Mouse (Mus musculus) stomach, embryonic 14.5 days (tissue): ENCODE results near the gene Tas2r116. TPM values are rescaled to one million over a fixed set of nuclear protein-coding genes. Genes with fewer than 3 reads are reported as not detected.

Experiments used
- ATAC-seq: fragments of 200-750 bp; cut with Nextera tagmentation; 2 replicates; pipeline ENCODE4 v1.8.0; 2017; ENCODE audit warnings: low read depth, moderate TSS enrichment; ENCODE audit not compliant: insufficient number of reproducible peaks, insufficient read depth, low FRiP score
- H3K27ac ChIP-seq: fragments of 300-500 bp; sonication (generic); 2 replicates; pipeline ENCODE4 v1.5.1; 2014; ENCODE audit warnings: mild to moderate bottlenecking, low read length, moderate library complexity, mixed read lengths
- H3K27me3 ChIP-seq: fragments of 300-500 bp; sonication (generic); 2 replicates; pipeline ENCODE4 v1.6.1; 2014; ENCODE audit warnings: low read length, control low read depth, mixed read lengths; ENCODE audit not compliant: control insufficient read depth, insufficient read depth
- H3K36me3 ChIP-seq: fragments of 300-500 bp; sonication (generic); 2 replicates; pipeline ENCODE4 v1.6.1; 2014; ENCODE audit warnings: mild to moderate bottlenecking, control low read depth, low read length, moderate library complexity, mixed read lengths; ENCODE audit not compliant: control insufficient read depth, insufficient read depth
- H3K4me1 ChIP-seq: fragments of 300-500 bp; sonication (generic); 2 replicates; pipeline ENCODE4 v1.6.1; 2014; ENCODE audit warnings: low read length, control low read depth, mixed read lengths; ENCODE audit not compliant: control insufficient read depth, insufficient read depth
- H3K4me2 ChIP-seq: fragments of 300-500 bp; sonication (generic); replicated peaks from 2 replicates; pipeline ENCODE4 v1.6.1; 2014; ENCODE audit warnings: low read depth, low read length, control low read depth
- H3K4me3 ChIP-seq: fragments of 300-500 bp; sonication (generic); 2 replicates; pipeline ENCODE4 v1.5.1; 2014; ENCODE audit warnings: low read depth, low read length, control low read depth
- H3K9ac ChIP-seq: fragments of 300-500 bp; sonication (generic); replicated peaks from 2 replicates; pipeline ENCODE4 v1.6.1; 2014; ENCODE audit warnings: low read depth, mild to moderate bottlenecking, control low read depth, low read length, moderate library complexity, mixed read lengths
- H3K9me3 ChIP-seq: fragments of 300-500 bp; sonication (generic); 2 replicates; pipeline ENCODE4 v1.6.1; 2016; ENCODE audit warnings: low read depth, low read length, control low read depth; ENCODE audit not compliant: control insufficient read depth
- WGBS: fragments of 180-500 bp; shearing (Covaris S2); extraction: QIAGEN DNeasy Blood & Tissue Kit; methylation state at CpG from one replicate; pipeline ENCODE4 v1.1.7; 2014; 5-methylcytosine and 5-hydroxymethylcytosine counted together
- polyA plus RNA-seq: library from polyadenylated mRNA; unstranded; fragments of >200 nt; fragmentation: Nextera tagmentation; extraction: Ambion mirVana; gene quantifications from 2 replicates; pipeline ENCODE4 v1.2.1, GENCODE M21; 2014

Gene Tas2r116
- not detected in 2 replicates for polyA plus RNA-seq

DNA sequence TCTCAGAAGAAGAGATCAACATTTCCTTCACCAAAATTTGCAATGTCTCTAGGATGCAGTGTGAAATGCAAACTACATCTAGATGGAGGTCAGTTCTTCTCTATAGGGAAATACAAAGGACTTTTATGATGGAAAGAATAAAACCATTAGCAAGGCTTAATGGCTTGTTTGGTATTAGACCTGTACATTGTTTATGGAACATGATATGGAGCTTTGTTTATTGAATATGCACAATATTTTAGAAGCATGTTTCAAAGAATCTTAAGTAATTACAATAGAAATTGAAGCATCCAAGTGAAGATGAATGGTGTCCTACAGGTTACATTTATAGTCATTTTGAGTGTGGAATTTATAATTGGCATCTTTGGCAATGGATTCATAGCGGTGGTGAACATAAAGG is at the start of gene Tas2r116:
Gene Tas2r116 (plus strand): TSS at position 301 of the 400 bp plus-strand sequence.
- H3K9ac ChIP-seq, result no peak within 1 kb of the TSS
- no peaks in the 10 kb centered on the region for H3K36me3 ChIP-seq
- H3K27me3 ChIP-seq, result no peaks in the 10 kb centered on the region
- H3K27ac ChIP-seq, result no peak within 1 kb of the TSS
- ATAC-seq, result no peak
- no peak within 1 kb of the TSS for H3K4me3 ChIP-seq
- no peaks in the 10 kb centered on the region for H3K9me3 ChIP-seq
- no peak within 1 kb of the TSS for H3K4me2 ChIP-seq
- 80% methylated on average over 1 of the region's 1 CpGs for WGBS
- H3K4me1 ChIP-seq, result no peaks in the 10 kb centered on the region

- no peak within 1 kb of the TSS for H3K27ac ChIP-seq
- H3K9me3 ChIP-seq, result no peaks in the 10 kb centered on the region
- H3K4me2 ChIP-seq, result no peak within 1 kb of the TSS
- H3K4me3 ChIP-seq, result no peak within 1 kb of the TSS
- H3K36me3 ChIP-seq, result no peaks in the 10 kb centered on the region
- no peak for ATAC-seq
- no peaks in the 10 kb centered on the region for H3K27me3 ChIP-seq
- no peaks in the 10 kb centered on the region for H3K4me1 ChIP-seq
- no peak within 1 kb of the TSS for H3K9ac ChIP-seq
- 74% methylated on average over 1 of the region's 1 CpGs for WGBS
These were observed 8.4 kb upstream of the Tas2r116 start, which contains the start of gene Tas2r123 for GRCm38 (mm10) chr6:132846842-132847241. Gene Tas2r123, plus strand, starts transcription at chr6:132847142.

- no peaks in the 10 kb centered on the region for H3K27me3 ChIP-seq
- no peak within 1 kb of the TSS for H3K9ac ChIP-seq
- no peak for ATAC-seq
- H3K4me1 ChIP-seq, result no peaks in the 10 kb centered on the region
- no peak within 1 kb of the TSS for H3K4me2 ChIP-seq
- no peaks in the 10 kb centered on the region for H3K9me3 ChIP-seq
- no peaks in the 10 kb centered on the region for H3K36me3 ChIP-seq
- no peak within 1 kb of the TSS for H3K27ac ChIP-seq
- no peak within 1 kb of the TSS for H3K4me3 ChIP-seq
These were observed 12.5 kb downstream of the Tas2r116 start, which contains the start of gene Tas2r110 for GRCm38 (mm10) chr6:132867708-132868107. Gene Tas2r110, plus strand, starts transcription at chr6:132868008.

DNA sequence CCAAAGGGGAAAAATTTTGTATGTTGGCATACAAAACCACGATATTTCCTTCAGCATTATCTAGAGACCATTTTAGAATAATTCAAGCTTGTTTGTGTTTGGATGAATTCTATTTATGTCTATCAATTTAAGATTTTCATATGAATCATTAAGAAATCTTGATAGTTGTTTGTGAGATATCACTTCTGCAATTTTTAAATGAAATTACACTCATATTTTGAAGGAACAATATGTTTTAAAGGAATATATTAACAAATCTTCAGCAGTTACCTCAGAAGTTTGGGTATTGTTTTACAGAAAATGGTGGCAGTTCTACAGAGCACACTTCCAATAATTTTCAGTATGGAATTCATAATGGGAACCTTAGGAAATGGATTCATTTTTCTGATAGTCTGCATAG is 37.5 kb downstream of the Tas2r116 start, which contains the start of gene Tas2r113:
Gene Tas2r113 (plus strand): TSS at position 301 of the 400 bp plus-strand sequence.
- H3K36me3 ChIP-seq, result no peaks in the 10 kb centered on the region
- no peaks in the 10 kb centered on the region for H3K27me3 ChIP-seq
- no peak within 1 kb of the TSS for H3K4me2 ChIP-seq
- no peak within 1 kb of the TSS for H3K9ac ChIP-seq
- H3K9me3 ChIP-seq, result no peaks in the 10 kb centered on the region
- H3K27ac ChIP-seq, result no peak within 1 kb of the TSS
- 65% methylated on average over 1 of the region's 1 CpGs for WGBS
- no peak within 1 kb of the TSS for H3K4me3 ChIP-seq
- no peaks in the 10 kb centered on the region for H3K4me1 ChIP-seq
- no peak for ATAC-seq

Other genes with a start within 250 kb of the Tas2r116 start
- not detected in 2 replicates for gene A630073D07Rik, start 203.9 kb upstream of the Tas2r116 start, polyA plus RNA-seq
- not detected in 2 replicates for gene Tas2r120, start 198.5 kb upstream of the Tas2r116 start, polyA plus RNA-seq
- gene Tas2r121, start 154.4 kb upstream of the Tas2r116 start, polyA plus RNA-seq, result not detected in 2 replicates
- not detected in 2 replicates for gene Tas2r122, start 143.5 kb upstream of the Tas2r116 start, polyA plus RNA-seq
- not detected in 2 replicates for gene Tas2r115, start 117.4 kb upstream of the Tas2r116 start, polyA plus RNA-seq
- gene Tas2r124, start 100.7 kb upstream of the Tas2r116 start, polyA plus RNA-seq, result not detected in 2 replicates
- gene Tas2r102, start 93.3 kb upstream of the Tas2r116 start, polyA plus RNA-seq, result not detected in 2 replicates
- not detected in 2 replicates for gene Tas2r136, start 77.3 kb upstream of the Tas2r116 start, polyA plus RNA-seq
- not detected in 2 replicates for gene Tas2r117, start 52.6 kb upstream of the Tas2r116 start, polyA plus RNA-seq
- not detected in 2 replicates for gene Tas2r123, start 8.3 kb upstream of the Tas2r116 start, polyA plus RNA-seq
- gene Tas2r110, start 12.6 kb downstream of the Tas2r116 start, polyA plus RNA-seq, result not detected in 2 replicates
- not detected in 2 replicates for gene Tas2r113, start 37.6 kb downstream of the Tas2r116 start, polyA plus RNA-seq
- gene Tas2r125, start 54.2 kb downstream of the Tas2r116 start, polyA plus RNA-seq, result not detected in 2 replicates
- not detected in 2 replicates for gene Tas2r129, start 95.7 kb downstream of the Tas2r116 start, polyA plus RNA-seq
- gene Tas2r131, start 102.5 kb downstream of the Tas2r116 start, polyA plus RNA-seq, result not detected in 2 replicates
- not detected in 2 replicates for gene Tas2r109, start 125.5 kb downstream of the Tas2r116 start, polyA plus RNA-seq
- not detected in 2 replicates for gene Tas2r103, start 181.7 kb downstream of the Tas2r116 start, polyA plus RNA-seq
- gene Tas2r140, start 200.4 kb downstream of the Tas2r116 start, polyA plus RNA-seq, result not detected in 2 replicates
- gene Smim10l1, start 249.5 kb downstream of the Tas2r116 start, polyA plus RNA-seq, result 80.4 and 86.0 TPM in 2 replicates